Mouse (Mus musculus) kidney, postnatal 0 days (tissue): ENCODE measurements around the gene Tdp2. TPM values are rescaled to one million over a fixed set of nuclear protein-coding genes. Genes with fewer than 3 reads are reported as not detected.

ENCODE experiments used
- ATAC-seq: fragments of 200-750 bp; cut with Nextera tagmentation; replicated peaks from 2 replicates; pipeline ENCODE4 v1.8.0; 2017; ENCODE audit warnings: low read depth, moderate number of reproducible peaks, moderate TSS enrichment, moderate library complexity; ENCODE audit not compliant: low FRiP score
- DNase-seq: peaks from one replicate; pipeline ENCODE4 v3.0.0-alpha.2; 2016; ENCODE audit warnings: low spot score
- H3K27ac ChIP-seq: fragments of 300-500 bp; sonication (generic); 2 replicates; pipeline ENCODE4 v1.5.1; 2014; ENCODE audit warnings: mild to moderate bottlenecking
- H3K27me3 ChIP-seq: fragments of 300-500 bp; sonication (generic); 2 replicates; pipeline ENCODE4 v1.6.1; 2014; ENCODE audit warnings: low read length, mixed read lengths; ENCODE audit not compliant: insufficient read depth
- H3K36me3 ChIP-seq: fragments of 300-500 bp; sonication (generic); 2 replicates; pipeline ENCODE4 v1.6.1; 2014; ENCODE audit warnings: low read length, mixed read lengths; ENCODE audit not compliant: insufficient read depth
- H3K4me1 ChIP-seq: fragments of 300-500 bp; sonication (generic); replicated peaks from 2 replicates; pipeline ENCODE4 v1.6.1; 2014; ENCODE audit warnings: antibody characterized with exemption, low read length, mixed read lengths; ENCODE audit not compliant: insufficient read depth
- H3K4me2 ChIP-seq: fragments of 300-500 bp; sonication (generic); 2 replicates; pipeline ENCODE4 v1.6.1; 2014; ENCODE audit warnings: mild to moderate bottlenecking, low read length, moderate library complexity, mixed read lengths
- H3K4me3 ChIP-seq: fragments of 300-500 bp; sonication (generic); replicated peaks from 2 replicates; pipeline ENCODE4 v1.5.1; 2014; ENCODE audit warnings: low read depth, low read length
- H3K9ac ChIP-seq: fragments of 300-500 bp; sonication (generic); 2 replicates; pipeline ENCODE4 v1.6.1; 2014; ENCODE audit warnings: low read depth, low read length
- H3K9me3 ChIP-seq: fragments of 300-500 bp; sonication (generic); replicated peaks from 2 replicates; pipeline ENCODE4 v1.6.1; 2016; ENCODE audit warnings: low read length, inconsistent platforms, mixed read lengths
- CTCF ChIP-seq: IDR thresholded peaks from 2 replicates; pipeline ENCODE4 v1.5.1; 2016; ENCODE audit warnings: antibody characterized with exemption, low read depth, mild to moderate bottlenecking, moderate library complexity
- WGBS: fragments of 180-500 bp; shearing (Covaris S2); extraction: QIAGEN DNeasy Blood & Tissue Kit; methylation state at CpG from one replicate; pipeline ENCODE4 v1.1.7; 2014; 5-methylcytosine and 5-hydroxymethylcytosine counted together
- polyA plus RNA-seq: library from polyadenylated mRNA; unstranded; fragments of >200 nt; fragmentation: Nextera tagmentation; extraction: Ambion mirVana; gene quantifications from 2 replicates; pipeline ENCODE4 v1.2.1, GENCODE M21; 2015

Tdp2 gene
- polyA plus RNA-seq, 1 experiment from 2014 or later, result 51.8 TPM

DNA sequence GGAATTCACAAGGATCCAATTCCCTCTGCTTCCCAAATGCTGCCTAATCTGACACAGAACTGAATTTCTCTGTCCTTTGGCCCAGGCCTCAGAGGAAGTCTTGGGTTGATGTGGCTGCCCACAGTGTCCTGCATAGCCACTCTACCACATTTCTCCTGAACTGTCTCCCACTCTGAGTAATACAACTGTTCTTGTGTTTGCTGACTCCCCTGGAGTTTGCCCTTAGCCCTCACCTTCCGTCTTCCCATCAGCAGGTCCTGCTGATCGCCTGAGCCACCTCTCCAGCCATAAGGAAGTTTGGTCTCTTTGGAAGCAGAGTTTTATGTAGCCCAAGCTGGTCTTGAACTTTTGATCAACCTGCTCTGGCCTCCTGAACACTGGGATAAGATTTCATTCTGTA is 20.5 kb downstream of the Tdp2 start:
- H3K4me3 ChIP-seq, result no peak overlapping the region
- no peak overlapping the region for H3K4me2 ChIP-seq
- DNase-seq (no peak), ATAC-seq (no peak)
- no peaks in the 10 kb centered on the region for H3K27me3 ChIP-seq
- H3K27ac ChIP-seq, result no peak overlapping the region
- H3K4me1 ChIP-seq, result no peaks in the 10 kb centered on the region
- H3K36me3 ChIP-seq, result no peaks in the 10 kb centered on the region
- no peak for TF ChIP-seq CTCF
- no peaks in the 10 kb centered on the region for H3K9me3 ChIP-seq
- 79% methylated on average over 2 of the region's 2 CpGs for WGBS
- no peak overlapping the region for H3K9ac ChIP-seq

DNA sequence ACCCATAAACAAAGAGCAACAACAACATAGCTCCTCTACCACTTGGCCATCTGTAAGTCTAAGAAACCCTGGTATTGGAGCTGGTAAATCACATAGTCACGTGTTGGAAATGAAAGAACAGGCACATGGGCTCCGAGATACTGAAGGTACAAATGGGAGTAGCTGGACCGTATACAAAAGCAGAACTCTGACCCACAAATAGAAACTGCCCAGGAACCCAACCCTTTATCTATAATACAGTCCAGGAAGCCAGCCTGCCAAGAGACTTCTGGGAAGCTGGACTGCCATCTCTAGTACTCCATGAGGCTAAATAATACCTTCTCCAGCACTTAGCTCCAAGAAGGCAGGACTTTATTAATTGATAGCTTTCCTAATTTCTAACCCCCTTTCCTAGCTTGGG is 21.1 kb downstream of the Tdp2 start:
- no peak overlapping the region for H3K4me2 ChIP-seq
- no peak for DNase-seq
- no peak overlapping the region for H3K9ac ChIP-seq
- no peaks in the 10 kb centered on the region for H3K4me1 ChIP-seq
- H3K27ac ChIP-seq, result no peak overlapping the region
- TF ChIP-seq CTCF, result no peak
- no peak for ATAC-seq
- H3K27me3 ChIP-seq, result no peaks in the 10 kb centered on the region
- 77% methylated on average over 3 of the region's 3 CpGs for WGBS
- no peaks in the 10 kb centered on the region for H3K9me3 ChIP-seq
- H3K36me3 ChIP-seq, result no peaks in the 10 kb centered on the region
- no peak overlapping the region for H3K4me3 ChIP-seq

DNA sequence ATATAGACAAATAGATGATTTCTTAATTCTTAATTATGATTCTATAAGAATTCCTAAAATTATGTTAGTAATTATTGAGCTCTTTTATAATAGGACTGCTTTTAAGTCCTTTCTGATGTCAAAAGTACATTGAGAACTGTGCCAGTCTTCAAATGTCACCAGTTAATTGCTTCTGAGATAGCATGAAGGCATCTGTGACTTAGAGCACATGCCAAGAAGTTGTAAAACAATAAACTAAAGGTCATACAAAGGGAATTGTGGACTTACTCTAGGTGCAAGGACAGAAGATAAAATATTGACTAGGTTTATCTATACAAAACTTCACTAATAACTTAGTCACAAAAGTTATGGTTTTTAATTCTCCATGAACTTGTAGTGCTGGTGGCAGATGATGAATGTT is 27.6 kb downstream of the Tdp2 start:
- Histone ChIP-seq H3K4me1 (no peaks in the 10 kb centered on the region; the same call in 1 of the 2 replicates), H3K36me3 (no peaks in the 10 kb centered on the region), H3K27ac (no peak overlapping the region), H3K9ac (no peak overlapping the region), H3K9me3 (no peaks in the 10 kb centered on the region), H3K27me3 (no peaks in the 10 kb centered on the region), H3K4me3 (no peak overlapping the region), H3K4me2 (no peak overlapping the region)
- ATAC-seq (no peak), DNase-seq (no peak)
- TF ChIP-seq CTCF, result no peak

DNA sequence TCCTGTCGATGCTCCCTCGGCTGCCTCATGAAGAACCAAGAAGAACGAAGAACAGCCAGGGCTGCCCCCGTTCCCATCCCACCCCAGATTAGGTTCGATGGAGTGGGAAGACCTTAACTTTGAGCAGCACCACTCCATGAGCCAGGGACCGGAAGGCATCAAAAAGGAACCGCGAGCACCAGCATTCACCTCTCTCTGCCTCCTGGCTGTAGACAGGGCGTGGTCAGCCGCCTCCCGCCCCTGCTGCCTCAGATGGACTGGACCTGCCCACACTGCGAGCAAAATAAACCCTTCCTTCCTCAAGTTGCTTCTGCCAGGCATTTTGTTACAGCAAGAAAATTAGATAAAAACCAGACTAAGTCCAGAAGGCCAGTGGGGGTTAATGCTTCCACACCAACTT is 29.6 kb downstream of the Tdp2 start:
- H3K9ac ChIP-seq, result no peak overlapping the region
- no peak overlapping the region for H3K27ac ChIP-seq
- no peaks in the 10 kb centered on the region for H3K36me3 ChIP-seq
- no peak overlapping the region for H3K4me3 ChIP-seq
- ATAC-seq (no peak), DNase-seq (no peak)
- 61% methylated on average over 12 of the region's 12 CpGs for WGBS
- H3K9me3 ChIP-seq, result no peaks in the 10 kb centered on the region
- no peak for TF ChIP-seq CTCF
- H3K27me3 ChIP-seq, result no peaks in the 10 kb centered on the region
- no peaks in the 10 kb centered on the region; the same call in 1 of the 2 replicates for H3K4me1 ChIP-seq
- H3K4me2 ChIP-seq, result no peak overlapping the region

DNA sequence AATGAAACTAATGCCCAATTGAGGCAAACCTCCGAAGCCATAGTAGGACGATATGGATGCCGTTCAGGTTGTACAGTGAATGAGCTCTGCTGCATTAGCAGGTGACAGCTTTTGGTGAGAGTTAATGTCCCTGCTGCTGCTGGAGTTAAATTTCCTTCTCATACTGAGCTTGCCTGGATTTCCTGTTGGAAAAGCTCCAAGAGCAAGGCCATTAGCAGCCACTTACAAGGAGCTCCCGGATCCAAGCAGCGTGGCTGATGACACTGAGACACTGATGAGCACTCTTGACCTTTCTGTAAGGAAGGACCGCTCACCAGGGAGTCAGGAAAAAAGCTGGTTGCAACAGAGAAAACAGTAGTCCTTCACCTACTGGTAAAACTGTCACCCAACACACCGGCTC is 30.5 kb downstream of the Tdp2 start:
- Histone ChIP-seq H3K27ac (no peak overlapping the region), H3K4me2 (no peak overlapping the region), H3K9me3 (no peaks in the 10 kb centered on the region), H3K9ac (no peak overlapping the region), H3K36me3 (no peaks in the 10 kb centered on the region), H3K27me3 (no peaks in the 10 kb centered on the region), H3K4me3 (no peak overlapping the region), H3K4me1 (no peaks in the 10 kb centered on the region; the same call in 1 of the 2 replicates)
- DNase-seq, result peak; percentile 55
- WGBS, result 28% methylated on average over 7 of the region's 7 CpGs
- ATAC-seq, result no peak
- TF ChIP-seq CTCF, result no peak

DNA sequence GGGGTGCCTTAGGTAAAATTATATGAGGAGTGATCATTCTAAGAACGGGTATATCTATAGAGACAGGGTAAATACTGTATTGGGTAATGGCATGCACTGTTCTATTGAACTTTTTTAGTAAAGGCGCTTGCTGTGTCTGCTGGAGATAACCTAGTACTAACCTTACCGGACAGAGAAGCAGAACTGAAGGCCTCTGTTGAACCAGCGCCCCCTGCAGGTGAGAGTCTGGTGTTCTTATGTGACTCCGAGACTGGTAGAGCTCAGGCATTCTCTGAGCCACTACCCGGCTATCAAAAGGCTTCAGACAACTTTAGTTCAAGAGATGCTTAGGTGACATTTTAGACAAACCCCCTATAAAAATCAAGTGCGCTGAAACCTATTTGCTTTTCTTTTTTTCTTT is 31.0 kb downstream of the Tdp2 start:
- Histone ChIP-seq H3K36me3 (no peaks in the 10 kb centered on the region), H3K27me3 (no peaks in the 10 kb centered on the region), H3K27ac (no peak overlapping the region), H3K4me3 (no peak overlapping the region), H3K4me2 (no peak overlapping the region), H3K9me3 (no peaks in the 10 kb centered on the region), H3K4me1 (no peaks in the 10 kb centered on the region; the same call in 1 of the 2 replicates), H3K9ac (no peak overlapping the region)
- TF ChIP-seq CTCF, result peak; percentile 58
- 68% methylated on average over 7 of the region's 7 CpGs for WGBS
- DNase-seq (peak; percentile 38), ATAC-seq (no peak)
